Mouse (Mus musculus) CH12.LX (cell line): Measurements from ENCODE around the gene Klhdc2. TPM values are rescaled to one million over a fixed set of nuclear protein-coding genes. Genes with fewer than 3 reads are reported as not detected.

ENCODE experiments used
- DNase-seq: peaks from one replicate; pipeline ENCODE4 v3.0.0-alpha.2; 2013; ENCODE audit errors: extremely low read depth
- H3K27ac ChIP-seq: 2 replicates; pipeline ENCODE4 v1.5.1; 2012; ENCODE audit warnings: low read depth, mild to moderate bottlenecking, control low read depth, moderate library complexity; ENCODE audit not compliant: insufficient read depth
- H3K27me3 ChIP-seq: replicated peaks from 2 replicates; pipeline ENCODE3; 2012; ENCODE audit warnings: inconsistent platforms
- H3K36me3 ChIP-seq, 2 experiments: replicated peaks in 1 of 2; 2 replicates each; pipeline versions ENCODE3 to v1.6.1; 2012; ENCODE audit warnings: inconsistent platforms in 1 of 2, low read length in 1 of 2, mild to moderate bottlenecking in 1 of 2, mixed read lengths in 1 of 2, moderate library complexity in 1 of 2; ENCODE audit not compliant: control insufficient read depth in 1 of 2, insufficient read depth in 1 of 2
- H3K4me1 ChIP-seq, 2 experiments: 2 replicates each; pipeline ENCODE4 v1.6.1; 2012; ENCODE audit warnings: inconsistent platforms in 1 of 2, moderate library complexity in 1 of 2; ENCODE audit not compliant: insufficient read depth in 2 of 2, control insufficient read depth in 1 of 2
- H3K4me2 ChIP-seq: 2 replicates; pipeline ENCODE4 v1.6.1; 2012; ENCODE audit warnings: low read depth, mild to moderate bottlenecking, control low read depth; ENCODE audit not compliant: poor library complexity, insufficient read depth, severe bottlenecking
- H3K4me3 ChIP-seq, 3 experiments: fragments of 150-350 bp in 1 of 3; sonication (generic) in 1 of 3; replicated peaks in 1 of 3; 2 replicates each; pipeline versions ENCODE3 to v1.5.1; 2011 to 2012; ENCODE audit warnings: low read depth in 2 of 3, low read length in 2 of 3, mild to moderate bottlenecking in 2 of 3, moderate library complexity in 2 of 3, control low read depth in 1 of 3, improper control_type of control experiment in 1 of 3, inconsistent platforms in 1 of 3, mixed read lengths in 1 of 3; ENCODE audit not compliant: poor library complexity in 1 of 3
- H3K79me2 ChIP-seq: replicated peaks from 2 replicates; pipeline ENCODE4 v1.6.1; 2012; ENCODE audit warnings: mild to moderate bottlenecking, moderate library complexity; ENCODE audit not compliant: control insufficient read depth, poor library complexity, insufficient read depth, severe bottlenecking; ENCODE audit errors: extremely low read depth
- H3K9ac ChIP-seq: 2 replicates; pipeline ENCODE4 v1.6.1; 2012; ENCODE audit warnings: low read depth, mild to moderate bottlenecking, control low read depth, moderate library complexity; ENCODE audit not compliant: insufficient read depth
- H3K9me3 ChIP-seq: replicated peaks from 2 replicates; pipeline ENCODE3; 2012; ENCODE audit warnings: low read length, inconsistent platforms, mixed read lengths
- CHD2 ChIP-seq: IDR thresholded peaks from 2 replicates; pipeline ENCODE4 v1.6.1; 2011; ENCODE audit warnings: low read length, improper control_type of control experiment
- CTCF ChIP-seq, 2 experiments: IDR thresholded peaks in 1 of 2; conservative IDR thresholded peaks in 1 of 2; 2 replicates each; pipeline ENCODE4 v1.5.1; 2011 to 2012; ENCODE audit warnings: low read depth in 2 of 2, low read length in 2 of 2, improper control_type of control experiment in 1 of 2, inconsistent platforms in 1 of 2, mild to moderate bottlenecking in 1 of 2, moderate library complexity in 1 of 2
- ELF1 ChIP-seq: IDR thresholded peaks from 2 replicates; pipeline ENCODE4 v1.6.1; 2014; ENCODE audit warnings: low read depth, mild to moderate bottlenecking, inconsistent platforms, low read length, improper control_type of control experiment
- JUN ChIP-seq: IDR thresholded peaks from 2 replicates; pipeline ENCODE4 v1.6.1; 2011; ENCODE audit warnings: low read depth, mild to moderate bottlenecking, low read length, improper control_type of control experiment, moderate library complexity; ENCODE audit not compliant: insufficient read depth
- JUND ChIP-seq: conservative IDR thresholded peaks from 2 replicates; pipeline ENCODE4 v1.6.1; 2011; ENCODE audit warnings: low read depth, low read length, improper control_type of control experiment
- KAT2A ChIP-seq: IDR thresholded peaks from 2 replicates; pipeline ENCODE4 v1.6.1; 2012; ENCODE audit warnings: low read length, improper control_type of control experiment, inconsistent platforms; ENCODE audit not compliant: insufficient replicate concordance
- MAFK ChIP-seq: IDR thresholded peaks from 2 replicates; pipeline ENCODE4 v1.6.1; 2011; ENCODE audit warnings: low read length, improper control_type of control experiment; ENCODE audit not compliant: insufficient replicate concordance
- MXI1 ChIP-seq: IDR thresholded peaks from 2 replicates; pipeline ENCODE4 v1.6.1; 2011; ENCODE audit warnings: mild to moderate bottlenecking, low read depth, low read length, improper control_type of control experiment
- MYC ChIP-seq: IDR thresholded peaks from 2 replicates; pipeline ENCODE4 v1.6.1; 2011; ENCODE audit warnings: low read depth, mild to moderate bottlenecking, improper control_type of control experiment, low read length
- PAX5 ChIP-seq: IDR thresholded peaks from 2 replicates; pipeline ENCODE4 v1.6.1; 2012; ENCODE audit warnings: low read length, inconsistent platforms, mixed read lengths
- POLR2A ChIP-seq: IDR thresholded peaks from 2 replicates; pipeline ENCODE4 v1.6.1; 2011; ENCODE audit warnings: low read depth, mild to moderate bottlenecking, improper control_type of control experiment, low read length
- RAD21 ChIP-seq: IDR thresholded peaks from 2 replicates; pipeline ENCODE4 v1.6.1; 2011; ENCODE audit warnings: low read depth, mild to moderate bottlenecking, low read length, improper control_type of control experiment, moderate library complexity
- SMC3 ChIP-seq: IDR thresholded peaks from 2 replicates; pipeline ENCODE4 v1.6.1; 2011; ENCODE audit warnings: low read depth, low read length, improper control_type of control experiment
- TCF12 ChIP-seq: IDR thresholded peaks from 2 replicates; pipeline ENCODE4 v1.6.1; 2014; ENCODE audit warnings: low read depth, mild to moderate bottlenecking, inconsistent platforms, low read length, improper control_type of control experiment
- ZMIZ1 ChIP-seq: IDR thresholded peaks from 2 replicates; pipeline ENCODE4 v1.6.1; 2012; ENCODE audit warnings: low read depth, mild to moderate bottlenecking, inconsistent platforms, low read length, improper control_type of control experiment
- ZNF384 ChIP-seq: IDR thresholded peaks from 2 replicates; pipeline ENCODE4 v1.6.1; 2012; ENCODE audit warnings: low read depth, low read length, improper control_type of control experiment, inconsistent platforms
- dilution Hi-C: fragments of 300-500 bp; cut with MboI; formaldehyde crosslinking; loops from 2 replicates; pipeline ENCODE4 v1.14.3; 2020; ENCODE audit warnings: low sequenced_read_pairs; ENCODE audit not compliant: extremely low pct_unique_long_range_greater_than_20kb, extremely low pct_ligation_motif_present
- in situ Hi-C: fragments of 300-500 bp; cut with MboI; formaldehyde crosslinking; loops from 3 replicates; pipeline ENCODE4 v1.14.3; 2019; ENCODE audit warnings: low sequenced_read_pairs, low pct_ligation_motif_present, low pct_unique_long_range_greater_than_20kb, mixed read lengths
- polyA plus RNA-seq: library from polyadenylated mRNA; unstranded; fragments of >175 nt; gene quantifications from 2 replicates; pipeline ENCODE4 v1.2.1, GENCODE M21; 2012; ENCODE audit warnings: low read depth; ENCODE audit not compliant: insufficient read length
- total RNA-seq, 2 experiments: library from RNA; depleted of rRNA; stranded (reverse); fragments of 300-350 nt in 1 of 2; fragments of >200 nt in 1 of 2; gene quantifications; 2 replicates each; pipeline ENCODE4 v1.2.3; 2012 to 2014

Klhdc2 gene
- total and polyA plus RNA-seq, 3 experiments = 81.8 to 280 (median 103) TPM

DNA sequence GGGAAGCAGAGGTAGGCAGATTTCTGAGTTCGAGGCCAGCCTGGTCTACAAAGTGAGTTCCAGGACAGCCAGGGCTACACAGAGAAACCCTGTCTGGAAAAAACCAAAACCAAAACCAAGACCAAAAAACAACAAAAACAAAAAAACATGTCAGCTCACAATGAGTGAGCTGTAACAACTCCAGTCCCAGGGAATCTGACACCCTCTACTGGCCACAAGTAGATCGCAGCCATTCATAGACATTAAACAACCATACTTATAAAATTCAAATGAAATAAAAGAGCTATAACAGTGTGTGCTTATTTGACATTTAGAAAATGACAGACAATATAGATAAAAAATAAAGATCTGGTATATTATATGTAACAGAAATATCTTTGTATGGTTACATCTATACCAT lies 37.1 kb downstream of the Klhdc2 start:
- H3K27ac ChIP-seq = no peak overlapping the region
- no peak overlapping the region for H3K4me2 ChIP-seq
- no peaks in the 10 kb centered on the region for H3K4me1 ChIP-seq
- TF ChIP-seq SMC3 (peak; percentile 50), CTCF (conservative IDR thresholded peaks at IDR 0.05 in 1 of 2, IDR thresholded peaks at IDR 0.05 in 1 of 2; ENCODE audit: low read depth in 2 of 2, low read length in 2 of 2) (peak in 1 of 2 experiments; percentile 71; a peak in 2 of 4 replicates), RAD21 (peak; percentile 54), ELF1 (no peak)
- H3K79me2 ChIP-seq = peaks cover 30% of the 10 kb centered on the region
- DNase-seq = peak; percentile 46
- H3K9me3 ChIP-seq = no peaks in the 10 kb centered on the region
- no peaks in the 10 kb centered on the region for H3K27me3 ChIP-seq
- no peak overlapping the region for H3K9ac ChIP-seq
- H3K36me3 ChIP-seq = peaks cover 43 to 90% of the 10 kb centered on the region in 2 experiments
- dilution Hi-C loops (no loop called here), in situ Hi-C loops (no loop called here)
- no peak overlapping the region for H3K4me3 ChIP-seq

DNA sequence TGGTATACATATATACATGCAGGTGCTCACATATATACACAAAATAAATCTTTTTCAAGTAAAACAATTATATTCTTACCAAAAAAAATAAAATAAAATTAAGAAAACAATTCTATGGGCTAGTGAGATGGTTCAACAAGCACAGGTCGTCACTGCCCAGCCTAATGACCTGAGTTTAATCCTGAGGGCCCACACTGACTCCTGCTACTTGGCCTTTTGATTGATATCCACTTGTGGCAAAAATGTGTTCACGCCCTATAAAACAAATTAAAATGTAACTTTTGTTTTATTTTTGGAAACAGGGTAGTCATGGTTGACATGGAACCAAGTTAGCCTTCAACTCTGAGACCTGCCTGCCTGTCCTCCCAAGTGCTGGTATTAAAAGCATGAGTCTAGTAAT lies 53.4 kb downstream of the Klhdc2 start:
- Histone ChIP-seq H3K9me3 (no peaks in the 10 kb centered on the region), H3K36me3 (peaks cover 40 to 77% of the 10 kb centered on the region in 2 experiments), H3K27me3 (no peaks in the 10 kb centered on the region), H3K9ac (no peak overlapping the region), H3K4me1 (peaks cover 0 to 5% of the 10 kb centered on the region in 2 experiments; a peak in 1 of 4 replicates), H3K4me3 (no peak overlapping the region), H3K27ac (no peak overlapping the region), H3K4me2 (no peak overlapping the region), H3K79me2 (peaks cover 8% of the 10 kb centered on the region; the same call in 1 of the 2 replicates)
- no peak for DNase-seq
- in situ Hi-C loops = loop anchor here (10.0 kb wide), 2 partner anchors 225 to 345 kb away; no protein-coding TSS in a partner anchor
- no peak for TF ChIP-seq KAT2A
- no peak for TF ChIP-seq MXI1
- dilution Hi-C loops = no loop called here

DNA sequence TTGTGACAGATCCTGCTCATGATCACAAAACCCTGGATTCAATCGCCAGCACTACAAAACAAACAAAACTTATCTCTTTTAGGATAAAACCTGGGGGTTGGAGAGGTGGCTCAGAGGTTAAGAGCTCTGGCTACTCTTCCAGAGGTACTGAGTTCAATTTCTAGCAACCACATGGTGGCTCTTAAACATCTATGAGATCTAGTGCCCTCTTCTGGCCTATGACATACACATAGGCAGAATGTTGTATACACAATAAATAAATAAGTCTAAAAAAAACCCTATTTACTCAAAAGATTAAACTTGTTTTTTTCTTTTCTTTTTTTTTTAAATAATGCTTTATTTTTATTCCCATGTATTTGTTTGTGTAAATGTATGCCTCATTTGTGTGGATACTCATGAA lies 55.2 kb downstream of the Klhdc2 start:
- in situ Hi-C loops (loop anchor here (10.0 kb wide), 2 partner anchors 223 to 343 kb away; no protein-coding TSS in a partner anchor), dilution Hi-C loops (no loop called here)
- Histone ChIP-seq H3K36me3 (peaks cover 38 to 70% of the 10 kb centered on the region in 2 experiments), H3K4me2 (no peak overlapping the region)
- no peak for DNase-seq
- TF ChIP-seq RAD21 (peak; percentile 11), JUN (no peak), ZNF384 (no peak), TCF12 (no peak), MAFK (no peak), ZMIZ1 (no peak), ELF1 (no peak), CTCF (conservative IDR thresholded peaks at IDR 0.05 in 1 of 2, IDR thresholded peaks at IDR 0.05 in 1 of 2; ENCODE audit: low read depth in 2 of 2, low read length in 2 of 2) (peak in 1 of 2 experiments; percentile 68; a peak in 2 of 4 replicates), MXI1 (no peak), CHD2 (no peak), POLR2A (no peak), JUND (no peak), SMC3 (peak; percentile 39), PAX5 (no peak), MYC (peak; percentile 73)
- TF ChIP-seq, all 38 proteins: peak for 4
- Histone ChIP-seq H3K79me2 (peaks cover 21% of the 10 kb centered on the region), H3K4me3 (no peak overlapping the region), H3K27ac (no peak overlapping the region), H3K9ac (no peak overlapping the region), H3K27me3 (no peaks in the 10 kb centered on the region), H3K9me3 (no peaks in the 10 kb centered on the region), H3K4me1 (peaks cover 5 to 13% of the 10 kb centered on the region in 2 experiments)
